Mouse (Mus musculus): ENCODE measurements around the gene Saysd1. TPM values are rescaled to one million over a fixed set of nuclear protein-coding genes. Genes with fewer than 3 reads are reported as not detected.

The Saysd1 gene
- total RNA-seq, 2 experiments from 2014 or later: 4.6 to 4.8 TPM

Other genes starting within 250 kb of the Saysd1 start
- gene Gng2, start 160.9 kb downstream of the Saysd1 start, total RNA-seq (2021): 100 to 1,000 TPM; 521 to 543 TPM
- under 1 TPM; 0.34 to 0.36 TPM for gene Kcnk5, start 43.3 kb upstream of the Saysd1 start, total RNA-seq (2021)
- gene Kcnk16, start 130.7 kb upstream of the Saysd1 start, total RNA-seq (2021): not detected
- gene Nudt13, start 156.2 kb upstream of the Saysd1 start, total RNA-seq (2021): 10 to 100 TPM; 19.6 to 21.1 TPM
- 10 to 100 TPM; 29.6 to 33.0 TPM for gene Ecd, start 209.6 kb upstream of the Saysd1 start, total RNA-seq (2021)
- 10 to 100 TPM; 41.8 to 48.7 TPM for gene Fam149b, start 209.6 kb upstream of the Saysd1 start, total RNA-seq (2021)